Mouse (Mus musculus) stomach, postnatal 0 days (tissue): ENCODE measurements around the gene Taf11. TPM values are rescaled to one million over a fixed set of nuclear protein-coding genes. Genes with fewer than 3 reads are reported as not detected.
A peak's percentile ranks its signal among the peaks of the same experiment; 100 is the strongest.

Source experiments
- ATAC-seq: fragments of 200-750 bp; cut with Nextera tagmentation; 2 replicates; pipeline ENCODE4 v1.8.0; 2017; ENCODE audit not compliant: low FRiP score, low TSS enrichment
- DNase-seq: peaks from one replicate; pipeline ENCODE4 v3.0.0-alpha.2; 2016; ENCODE audit warnings: low spot score
- H3K27ac ChIP-seq: fragments of 300-500 bp; sonication (generic); replicated peaks from 2 replicates; pipeline ENCODE4 v1.5.1; 2014; ENCODE audit warnings: mild to moderate bottlenecking, control low read depth
- H3K27me3 ChIP-seq: fragments of 300-500 bp; sonication (generic); 2 replicates; pipeline ENCODE4 v1.6.1; 2014; ENCODE audit warnings: low read length; ENCODE audit not compliant: control insufficient read depth, insufficient read depth
- H3K36me3 ChIP-seq: fragments of 300-500 bp; sonication (generic); 2 replicates; pipeline ENCODE4 v1.6.1; 2014; ENCODE audit warnings: low read length, mixed read lengths; ENCODE audit not compliant: control insufficient read depth, insufficient read depth
- H3K4me1 ChIP-seq: fragments of 300-500 bp; sonication (generic); replicated peaks from 2 replicates; pipeline ENCODE4 v1.6.1; 2014; ENCODE audit warnings: antibody characterized with exemption; ENCODE audit not compliant: control insufficient read depth, insufficient read depth
- H3K4me2 ChIP-seq: fragments of 300-500 bp; sonication (generic); replicated peaks from 2 replicates; pipeline ENCODE4 v1.6.1; 2014; ENCODE audit warnings: low read depth, mild to moderate bottlenecking, control low read depth, moderate library complexity
- H3K4me3 ChIP-seq: fragments of 300-500 bp; sonication (generic); 2 replicates; pipeline ENCODE4 v1.5.1; 2014; ENCODE audit warnings: low read depth, low read length, control low read depth
- H3K9ac ChIP-seq: fragments of 300-500 bp; sonication (generic); 2 replicates; pipeline ENCODE4 v1.6.1; 2014; ENCODE audit warnings: mild to moderate bottlenecking, low read length, control low read depth, mixed read lengths
- H3K9me3 ChIP-seq: fragments of 300-500 bp; sonication (generic); 2 replicates; pipeline ENCODE4 v1.6.1; 2016; ENCODE audit warnings: low read length; ENCODE audit not compliant: control insufficient read depth
- CTCF ChIP-seq: IDR thresholded peaks from 2 replicates; pipeline ENCODE4 v1.5.1; 2016; ENCODE audit warnings: antibody characterized with exemption, low read depth, mild to moderate bottlenecking, moderate library complexity
- EP300 ChIP-seq: optimal IDR thresholded peaks from 2 replicates; pipeline ENCODE3; 2016; ENCODE audit warnings: antibody characterized with exemption
- WGBS: fragments of 180-500 bp; shearing (Covaris S2); extraction: QIAGEN DNeasy Blood & Tissue Kit; methylation state at CpG from one replicate; pipeline ENCODE4 v1.1.7; 2014; 5-methylcytosine and 5-hydroxymethylcytosine counted together
- polyA plus RNA-seq: library from polyadenylated mRNA; unstranded; fragments of >200 nt; fragmentation: Nextera tagmentation; extraction: Ambion mirVana; gene quantifications from 2 replicates; pipeline ENCODE4 v1.2.1, GENCODE M21; 2015

Gene Taf11
- 33.4 and 34.0 TPM in 2 replicates for polyA plus RNA-seq

DNA sequence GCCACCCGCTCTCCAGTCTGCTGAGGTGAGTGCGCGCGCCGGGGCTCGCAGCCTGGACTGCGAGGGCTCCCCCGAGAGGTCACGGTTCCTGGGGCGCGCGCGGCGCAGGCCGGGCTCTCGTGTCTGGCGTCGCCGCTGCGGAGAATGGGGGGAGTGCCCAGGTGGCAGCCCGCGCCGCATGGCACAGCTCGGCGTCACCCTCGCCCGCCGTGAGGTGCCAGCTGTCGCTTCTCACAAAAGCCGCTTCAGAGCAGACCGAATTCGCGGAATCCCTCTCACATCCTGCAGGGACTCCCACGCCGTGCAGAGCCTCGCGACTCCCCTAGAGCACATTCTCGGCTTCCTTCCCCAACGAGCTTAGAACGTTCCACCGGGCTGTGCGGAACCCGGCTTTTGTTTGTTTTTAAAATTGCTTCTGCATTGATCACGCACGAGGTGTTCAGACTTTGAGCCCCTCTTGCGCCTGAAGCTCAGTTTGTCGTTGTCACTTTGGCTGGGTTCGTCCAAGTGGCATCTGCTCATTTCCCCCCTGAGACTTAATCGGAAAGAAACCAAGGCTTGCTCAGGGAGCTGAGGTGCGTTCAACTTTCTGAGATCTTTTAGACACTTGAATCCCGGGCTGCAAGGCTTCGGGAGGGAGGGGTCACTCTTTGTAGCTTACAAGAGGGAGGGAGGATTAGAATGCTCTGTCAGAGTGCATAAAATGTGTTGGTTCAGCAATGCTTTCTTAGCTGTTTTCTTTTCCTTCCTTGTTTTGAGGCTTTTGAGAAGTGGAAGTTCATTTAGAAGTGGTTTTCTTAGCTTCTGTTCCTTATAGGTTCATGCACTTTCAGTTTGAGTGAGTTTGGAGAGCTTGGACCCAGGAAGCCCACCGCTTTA, at the start of gene Taf11:
Gene Taf11, minus strand, starts transcription at position 223 of the 879 bp plus-strand sequence.
- Histone ChIP-seq H3K9me3 (no peaks in the 10 kb centered on the region), H3K4me3 (peak within 1 kb of the TSS; percentile 68), H3K36me3 (no peaks in the 10 kb centered on the region; the same call in 1 of the 2 replicates), H3K4me1 (no peaks in the 10 kb centered on the region; the same call in 1 of the 2 replicates), H3K9ac (peak within 1 kb of the TSS; percentile 88), H3K27me3 (no peaks in the 10 kb centered on the region), H3K27ac (peak within 1 kb of the TSS; percentile 95), H3K4me2 (peak within 1 kb of the TSS; percentile 89)
- ATAC-seq (peak; percentile 49), DNase-seq (no peak)
- TF ChIP-seq CTCF: peak; percentile 1; the same call in 1 of the 2 replicates
- TF ChIP-seq EP300: no peak
- 1% methylated on average over 49 of the region's 53 CpGs for WGBS

DNA sequence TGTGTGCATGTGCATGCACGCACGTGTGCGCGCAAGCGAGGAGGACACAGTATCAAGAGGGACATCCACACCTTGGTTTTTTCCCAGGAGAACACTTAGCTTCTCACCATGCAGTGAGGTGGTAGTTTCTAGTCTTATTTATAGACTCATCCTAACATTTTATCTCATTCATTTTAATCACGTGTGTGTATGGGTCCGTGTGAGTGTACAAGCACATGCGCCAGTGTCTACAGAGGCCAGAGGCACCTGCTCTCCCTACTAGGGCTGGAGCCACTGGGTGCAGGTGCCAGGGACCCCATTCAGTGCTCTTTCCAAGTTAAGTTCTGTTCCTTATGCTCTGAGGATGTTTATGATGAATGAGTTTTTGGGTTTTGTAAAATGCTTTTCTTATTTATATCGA, 48.0 kb upstream of the Taf11 start:
- 94% methylated on average over 9 of the region's 9 CpGs for WGBS
- ATAC-seq (no peak), DNase-seq (no peak)
- Histone ChIP-seq H3K9me3 (no peaks in the 10 kb centered on the region), H3K27me3 (no peaks in the 10 kb centered on the region), H3K9ac (no peak overlapping the region), H3K36me3 (no peaks in the 10 kb centered on the region), H3K4me1 (no peaks in the 10 kb centered on the region), H3K4me2 (no peak overlapping the region), H3K27ac (no peak overlapping the region), H3K4me3 (no peak overlapping the region)
- no peak for TF ChIP-seq EP300
- no peak for TF ChIP-seq CTCF

DNA sequence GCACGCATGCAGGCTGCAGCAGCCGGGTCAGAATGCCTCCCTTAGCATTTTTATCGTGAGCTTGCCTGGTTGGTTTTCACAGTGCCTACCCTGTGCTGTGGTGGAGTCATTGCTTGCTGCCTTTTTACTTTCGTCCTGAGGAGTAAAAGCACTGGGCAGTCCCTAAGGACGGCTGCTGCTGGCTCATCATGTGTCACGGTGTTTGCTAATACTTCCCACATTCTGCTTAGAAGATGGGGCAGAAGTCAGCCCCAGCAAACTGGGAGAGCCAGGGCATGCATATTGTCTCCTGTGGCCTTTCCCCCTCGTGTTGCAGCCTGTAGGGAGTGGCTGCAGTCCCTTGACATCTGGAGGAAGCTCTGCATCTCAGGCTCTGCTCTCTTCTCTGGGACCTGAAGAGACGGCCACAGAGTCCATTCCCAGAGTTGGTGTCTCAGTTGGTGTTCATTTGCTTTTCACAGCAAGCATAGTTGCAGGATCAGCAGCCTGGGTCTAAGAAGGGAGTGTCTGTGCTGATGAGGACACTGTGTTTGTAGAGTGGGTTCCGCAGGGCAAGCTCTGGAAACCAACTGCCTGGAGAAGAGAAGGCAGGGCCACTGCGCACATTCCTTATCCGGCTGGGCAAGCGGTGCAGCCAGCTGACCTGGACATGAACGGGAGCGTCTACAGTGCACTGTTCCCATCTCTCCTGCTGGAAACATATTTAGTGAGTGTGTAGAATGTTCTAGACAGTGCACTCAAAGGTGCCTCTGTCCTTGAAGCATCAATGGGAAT, 45.2 kb upstream of the Taf11 start:
- 43% methylated on average over 14 of the region's 14 CpGs for WGBS
- no peak overlapping the region for H3K4me3 ChIP-seq

DNA sequence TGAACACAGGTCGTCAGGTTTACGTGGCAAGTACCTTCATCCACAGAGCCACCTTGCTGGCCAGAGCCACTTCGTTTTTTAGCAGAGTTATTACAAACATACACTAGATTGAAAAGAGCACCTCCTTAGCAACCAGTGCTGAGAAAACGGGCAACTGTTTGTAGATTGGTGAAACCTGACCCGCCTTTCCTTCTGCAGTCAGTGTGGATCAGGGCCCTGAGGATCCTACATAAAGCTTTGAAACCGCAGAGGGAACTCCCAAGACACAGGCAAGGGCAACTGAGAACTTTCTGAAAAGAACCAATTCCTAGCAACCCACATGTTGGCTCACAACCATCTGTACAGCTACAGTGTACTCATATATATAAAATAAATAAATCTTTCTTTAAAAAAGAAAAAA, 43.5 kb upstream of the Taf11 start:
- no peak for TF ChIP-seq EP300
- TF ChIP-seq CTCF: no peak
- H3K27me3 ChIP-seq: no peaks in the 10 kb centered on the region
- no peak overlapping the region for H3K9ac ChIP-seq
- H3K4me1 ChIP-seq: no peaks in the 10 kb centered on the region
- ATAC-seq: no peak
- no peaks in the 10 kb centered on the region for H3K36me3 ChIP-seq
- no peaks in the 10 kb centered on the region for H3K9me3 ChIP-seq
- no peak overlapping the region for H3K4me2 ChIP-seq
- H3K4me3 ChIP-seq: no peak overlapping the region
- 48% methylated on average over 6 of the region's 6 CpGs for WGBS
- H3K27ac ChIP-seq: no peak overlapping the region
- no peak for DNase-seq

More for the DNA sequence above, 45.2 kb upstream of the Taf11 start:
- H3K4me1 ChIP-seq: no peaks in the 10 kb centered on the region
- no peaks in the 10 kb centered on the region for H3K9me3 ChIP-seq
- peak; percentile 48 for DNase-seq
- no peaks in the 10 kb centered on the region for H3K36me3 ChIP-seq
- no peak overlapping the region for H3K4me2 ChIP-seq
- no peak overlapping the region; the same call in 1 of the 2 replicates for H3K9ac ChIP-seq
- H3K27ac ChIP-seq: 0 out of 2 replicates have a peak overlapping the region, but pooled peaks have one; percentile 24
- TF ChIP-seq CTCF (no peak), EP300 (no peak)
- no peaks in the 10 kb centered on the region for H3K27me3 ChIP-seq
- 0 out of 2 replicates have a peak, but pooled peaks have one; percentile 52 for ATAC-seq

DNA sequence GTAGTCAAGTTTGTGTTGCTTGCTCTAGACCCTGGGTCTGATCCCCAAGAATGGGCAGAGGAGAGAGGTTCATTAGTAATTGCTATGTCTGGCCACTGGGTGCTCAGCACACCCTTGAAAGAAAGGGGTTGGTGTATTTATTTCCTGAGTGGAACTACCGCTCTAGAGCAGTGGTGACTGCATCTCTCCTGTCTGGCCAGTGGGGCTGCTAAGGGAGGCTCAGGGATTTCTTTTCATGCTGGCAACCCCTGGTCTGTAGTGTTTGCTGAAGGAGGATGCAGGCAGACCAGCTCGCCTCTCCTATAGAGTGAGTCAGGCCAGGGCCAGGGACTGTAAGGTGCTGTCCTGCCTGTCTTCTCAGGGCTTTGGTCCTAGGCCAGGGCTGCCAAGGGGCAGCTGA, 37.5 kb upstream of the Taf11 start:
- H3K9ac ChIP-seq: no peak overlapping the region
- TF ChIP-seq EP300: no peak
- TF ChIP-seq CTCF: peak; percentile 45
- H3K4me2 ChIP-seq: no peak overlapping the region
- H3K27ac ChIP-seq: peak overlapping the region; percentile 35; the same call in 1 of the 2 replicates
- 65% methylated on average over 2 of the region's 2 CpGs for WGBS
- no peak overlapping the region for H3K4me3 ChIP-seq
- ATAC-seq (peak; percentile 90), DNase-seq (peak; percentile 67)
- H3K4me1 ChIP-seq: 0 out of 2 replicates have a peak, but pooled peaks cover 2% of the 10 kb centered on the region
- no peaks in the 10 kb centered on the region for H3K36me3 ChIP-seq
- H3K9me3 ChIP-seq: no peaks in the 10 kb centered on the region
- H3K27me3 ChIP-seq: no peaks in the 10 kb centered on the region
